Mouse (Mus musculus): ENCODE data around the gene Lrrc38.

- TF ChIP-seq POLR2A (IDR thresholded peaks at IDR 0.05; ENCODE audit: borderline replicate concordance, extremely low read depth, insufficient read depth, insufficient read length, poor library complexity, severe bottlenecking) (no peak), CTCF (IDR thresholded peaks at IDR 0.05; ENCODE audit: borderline replicate concordance, extremely low read depth, insufficient read depth, insufficient read length) (no peak)
Measured at GRCm38 (mm10) chr4:143379480-143379879, 29.9 kb downstream of the Lrrc38 start.
